Comparison of ENCODE assay signal across 10 mouse cellular contexts in genomic region chr7:98447585-98448308, GRCm38 (mm10). TPM values are rescaled to one million over a fixed set of nuclear protein-coding genes. Genes with fewer than 3 reads are reported as not detected.
A peak's percentile ranks its signal among the peaks of the same experiment; 100 is the strongest.
DNase-seq lines count a peak whose midpoint lies in the region; ATAC-seq and TF ChIP-seq lines count a peak whose summit lies in the region.
"Had no signal": no experiment of that assay in that cellular context is flagged by ENCODE, and none has a peak within 500 bp of the region (broad histone marks: within the 10 kb centered on the region; RNA-seq: fewer than 3 reads in every experiment).

No protein-coding gene starts in this region.

- H3K27ac ChIP-seq in hindbrain, embryonic 14.5 days = no peak overlapping the region
- H3K27ac ChIP-seq in hindbrain, embryonic 12.5 days = no peak overlapping the region
- H3K27ac ChIP-seq in MEL (ENCODE audit: control insufficient read depth, low read depth, low read length) = no peak overlapping the region
- H3K27ac ChIP-seq: embryonic facial prominence, embryonic 13.5 days; liver, embryonic 13.5 days had no signal

- no peaks in the 10 kb centered on the region for H3K27me3 ChIP-seq in hindbrain, embryonic 14.5 days (ENCODE audit: control insufficient read depth, insufficient read depth, low read length)
- no peaks in the 10 kb centered on the region for H3K27me3 ChIP-seq in hindbrain, embryonic 12.5 days
- no peaks in the 10 kb centered on the region; a peak in 1 of 4 replicates for H3K27me3 ChIP-seq in MEL (ENCODE audit: control insufficient read depth in 1 of 2, insufficient read depth in 2 of 2, low read length in 2 of 2)
- H3K27me3 ChIP-seq: embryonic facial prominence, embryonic 13.5 days; liver, embryonic 13.5 days had no signal

- TF ChIP-seq POLR2A in MEL (IDR thresholded peaks at IDR 0.05; ENCODE audit: control insufficient read depth in 1 of 2, insufficient read depth in 1 of 2, low read depth in 1 of 2, low read length in 2 of 2, poor library complexity in 1 of 2) = no peak

- TF ChIP-seq RAD21 in MEL (IDR thresholded peaks at IDR 0.05; ENCODE audit: low read depth, low read length) = peak; percentile 64

- WGBS in hindbrain, embryonic 14.5 days = 65% methylated on average over 11 of the region's 11 CpGs
- 61% methylated on average over 11 of the region's 11 CpGs for WGBS in hindbrain, embryonic 12.5 days

- peak; percentile 39 to 72 (median 50) for TF ChIP-seq CTCF in MEL (IDR thresholded peaks at IDR 0.05 in 2 of 3, conservative IDR thresholded peaks at IDR 0.05 in 1 of 3; ENCODE audit: control insufficient read depth in 1 of 3, insufficient read depth in 1 of 3, low read depth in 2 of 3, low read length in 3 of 3, poor library complexity in 1 of 3, severe bottlenecking in 1 of 3)

- ATAC-seq in hindbrain, embryonic 14.5 days (ENCODE audit: low FRiP score) = no peak
- no peak for ATAC-seq in hindbrain, embryonic 12.5 days (ENCODE audit: low FRiP score)

- H3K4me1 ChIP-seq in hindbrain, embryonic 14.5 days (replicated peaks; ENCODE audit: control insufficient read depth, insufficient read depth, low read length) = no peaks in the 10 kb centered on the region
- H3K4me1 ChIP-seq in hindbrain, embryonic 12.5 days = no peaks in the 10 kb centered on the region
- H3K4me1 ChIP-seq in MEL (ENCODE audit: control insufficient read depth in 1 of 2, insufficient read depth in 2 of 2, low read length in 2 of 2) = no peaks in the 10 kb centered on the region
- H3K4me1 ChIP-seq: embryonic facial prominence, embryonic 13.5 days; liver, embryonic 13.5 days had no signal

- no peak for TF ChIP-seq EP300 in MEL (IDR thresholded peaks at IDR 0.05; ENCODE audit: low read depth in 1 of 2, low read length in 2 of 2)

- no peak overlapping the region for H3K9ac ChIP-seq in hindbrain, embryonic 14.5 days
- H3K9ac ChIP-seq in hindbrain, embryonic 12.5 days = no peak overlapping the region
- H3K9ac ChIP-seq in MEL (ENCODE audit: control insufficient read depth, low read depth, low read length, poor library complexity, severe bottlenecking) = no peak overlapping the region
- H3K9ac ChIP-seq: embryonic facial prominence, embryonic 13.5 days; liver, embryonic 13.5 days had no signal

- no peaks in the 10 kb centered on the region for H3K9me3 ChIP-seq in hindbrain, embryonic 14.5 days (ENCODE audit: control insufficient read depth, low read length)
- no peaks in the 10 kb centered on the region for H3K9me3 ChIP-seq in hindbrain, embryonic 12.5 days (replicated peaks)
- no peaks in the 10 kb centered on the region for H3K9me3 ChIP-seq in MEL (replicated peaks; ENCODE audit: insufficient read depth, low read length)
- H3K9me3 ChIP-seq: embryonic facial prominence, embryonic 13.5 days; liver, embryonic 13.5 days had no signal

- no peak overlapping the region for H3K4me3 ChIP-seq in hindbrain, embryonic 14.5 days (replicated peaks; ENCODE audit: low read length)
- H3K4me3 ChIP-seq in hindbrain, embryonic 12.5 days = no peak overlapping the region
- H3K4me3 ChIP-seq in MEL (ENCODE audit: control insufficient read depth in 1 of 2, insufficient read depth in 1 of 2, low read depth in 2 of 2, low read length in 2 of 2) = no peak overlapping the region
- H3K4me3 ChIP-seq: embryonic facial prominence, embryonic 13.5 days; liver, embryonic 13.5 days had no signal

- H3K4me2 ChIP-seq in hindbrain, embryonic 14.5 days (replicated peaks) = no peak overlapping the region
- H3K4me2 ChIP-seq in hindbrain, embryonic 12.5 days (replicated peaks) = no peak overlapping the region
- H3K4me2 ChIP-seq: embryonic facial prominence, embryonic 13.5 days; liver, embryonic 13.5 days had no signal

- no peaks in the 10 kb centered on the region for H3K79me2 ChIP-seq in MEL (ENCODE audit: control insufficient read depth, insufficient read depth, low read length, poor library complexity)

- DNase-seq in hindbrain, embryonic 14.5 days (ENCODE audit: low spot score) = peak; percentile 69
- DNase-seq in A20 (ENCODE audit: low read depth, low spot score) (peak; percentile 59), MEL (ENCODE audit: low read depth, low spot score) (peak; percentile 65)
- peak; percentile 14 to 54 for DNase-seq in heart, postnatal 10 days
- DNase-seq in retina, postnatal 7 days (ENCODE audit: low read depth, low spot score) = peak; percentile 39
- no peak for DNase-seq in gastrocnemius, adult 8-10 months (ENCODE audit: low spot score in 2 of 2)
- no peak for DNase-seq in layer of hippocampus, adult 8-10 months (ENCODE audit: low spot score in 2 of 2)
- DNase-seq: liver, embryonic 13.5 days had no signal

- no peaks in the 10 kb centered on the region for H3K36me3 ChIP-seq in hindbrain, embryonic 14.5 days (replicated peaks; ENCODE audit: control insufficient read depth, insufficient read depth)
- H3K36me3 ChIP-seq in hindbrain, embryonic 12.5 days = no peaks in the 10 kb centered on the region
- no peaks in the 10 kb centered on the region for H3K36me3 ChIP-seq in MEL (ENCODE audit: control insufficient read depth in 1 of 2, insufficient read depth in 2 of 2, low read length in 2 of 2)
- H3K36me3 ChIP-seq: embryonic facial prominence, embryonic 13.5 days; liver, embryonic 13.5 days had no signal

- intact Hi-C loops in heart, postnatal 10 days (cut with DNase I) = loop anchor here (1.0 kb wide), 1 partner anchor 98 kb away; no protein-coding TSS in a partner anchor

TF ChIP-seq in MEL, 35 proteins besides CTCF, POLR2A, EP300 and RAD21:
- TF ChIP-seq RCOR1 (IDR thresholded peaks at IDR 0.05; ENCODE audit: low read depth, low read length) (no peak), ZC3H11A (IDR thresholded peaks at IDR 0.05; ENCODE audit: low read depth, low read length) (peak; percentile 33; the same call in 1 of the 2 replicates), SMC3 (IDR thresholded peaks at IDR 0.05; ENCODE audit: low read depth, low read length) (peak; percentile 52)

RNA-seq across cellular contexts. Expression of gene Gucy2d, which starts 7.5 kb away (rescaled TPM):
- polyA plus RNA-seq in hindbrain, embryonic 14.5 days (2014; fragmentation: Nextera tagmentation; extraction: Ambion mirVana) = 0.19 and 0.39 TPM in 2 replicates
- 0.22 TPM in 1 of 2 replicates, not detected in the other for polyA plus RNA-seq in hindbrain, embryonic 12.5 days (2016; fragmentation: Nextera tagmentation; extraction: Ambion mirVana)
- total RNA-seq in MEL (2012; rRNA removed) = not detected in 2 replicates
- polyA plus RNA-seq in MEL (2012; ENCODE audit: insufficient read depth in 1 of 2, insufficient read length in 2 of 2, low read depth in 1 of 2, low replicate concordance in 2 of 2, missing spikeins in 1 of 2) = not detected
- total RNA-seq in heart, postnatal 10 days (2021) = under 1 TPM; 0.12 to 0.41 TPM
- total RNA-seq in gastrocnemius, adult 8-10 months (2022) = under 1 TPM in 1 of 4 experiments, not detected in 3; 0.17 TPM
- under 1 TPM in 1 of 4 experiments, not detected in 3; 0.17 TPM for total RNA-seq in layer of hippocampus, adult 8-10 months (2022)
- polyA plus RNA-seq: embryonic facial prominence, embryonic 13.5 days; liver, embryonic 13.5 days had no signal

RNA-seq across cellular contexts. Expression of gene Lrrc32, which starts 41.3 kb away (rescaled TPM):
- 5.1 and 7.2 TPM in 2 replicates for polyA plus RNA-seq in hindbrain, embryonic 14.5 days (2014; fragmentation: Nextera tagmentation; extraction: Ambion mirVana)
- 4.9 and 6.3 TPM in 2 replicates for polyA plus RNA-seq in hindbrain, embryonic 12.5 days (2016; fragmentation: Nextera tagmentation; extraction: Ambion mirVana)
- total RNA-seq in MEL (2012; rRNA removed) = not detected in 2 replicates
- polyA plus RNA-seq in MEL (2012; ENCODE audit: insufficient read depth in 1 of 2, insufficient read length in 2 of 2, low read depth in 1 of 2, low replicate concordance in 2 of 2, missing spikeins in 1 of 2) = not detected
- total RNA-seq in heart, postnatal 10 days (2021) = 10 to 100 TPM; 17.9 to 18.7 TPM
- 1 to 10 TPM; 2.4 to 6.1 (median 2.9) TPM for total RNA-seq in gastrocnemius, adult 8-10 months (2022)
- 1 to 10 TPM; 2.0 to 2.8 (median 2.4) TPM for total RNA-seq in layer of hippocampus, adult 8-10 months (2022)

Comparison
In these comparisons a context has a peak if more than half of its experiments do, and no peak if none do; other contexts are left out.
1. DNase-seq: peak in hindbrain, embryonic 14.5 days (single experiment), A20 (single experiment), MEL (single experiment), heart, postnatal 10 days (2 of 2) and retina, postnatal 7 days (single experiment); none in gastrocnemius, adult 8-10 months (0 of 2) and layer of hippocampus, adult 8-10 months (0 of 2).